Mouse (Mus musculus) limb, embryonic 11.5 days (tissue): ENCODE data around the gene Samd4. TPM values are rescaled to one million over a fixed set of nuclear protein-coding genes. Genes with fewer than 3 reads are reported as not detected.
A peak's percentile ranks its signal among the peaks of the same experiment; 100 is the strongest.

ENCODE experiments used
- ATAC-seq: fragments of 200-750 bp; cut with Nextera tagmentation; 2 replicates; pipeline ENCODE4 v1.8.0; 2017; ENCODE audit warnings: low read depth; ENCODE audit not compliant: insufficient number of reproducible peaks, low FRiP score, low TSS enrichment
- DNase-seq: peaks from one replicate; pipeline ENCODE4 v3.0.0-alpha.2; 2015; ENCODE audit warnings: low spot score
- H3K27ac ChIP-seq: fragments of 300-500 bp; sonication (generic); replicated peaks from 2 replicates; pipeline ENCODE4 v1.5.1; 2014; ENCODE audit warnings: low read depth, mild to moderate bottlenecking, low read length
- H3K27me3 ChIP-seq: fragments of 300-500 bp; sonication (generic); 2 replicates; pipeline ENCODE4 v1.6.1; 2014; ENCODE audit warnings: mild to moderate bottlenecking, low read length, mixed read lengths; ENCODE audit not compliant: control insufficient read depth, insufficient read depth
- H3K36me3 ChIP-seq: fragments of 300-500 bp; sonication (generic); 2 replicates; pipeline ENCODE4 v1.6.1; 2014; ENCODE audit warnings: mild to moderate bottlenecking, low read length, moderate library complexity, mixed read lengths; ENCODE audit not compliant: control insufficient read depth, insufficient read depth
- H3K4me1 ChIP-seq: fragments of 300-500 bp; sonication (generic); 2 replicates; pipeline ENCODE4 v1.6.1; 2014; ENCODE audit warnings: low read length, mixed read lengths; ENCODE audit not compliant: control insufficient read depth, insufficient read depth
- H3K4me2 ChIP-seq: fragments of 300-500 bp; sonication (generic); 2 replicates; pipeline ENCODE4 v1.6.1; 2014; ENCODE audit warnings: low read depth, mild to moderate bottlenecking, moderate library complexity; ENCODE audit not compliant: severe bottlenecking
- H3K4me3 ChIP-seq: fragments of 300-500 bp; sonication (generic); 2 replicates; pipeline ENCODE4 v1.5.1; 2014; ENCODE audit warnings: low read depth, low read length
- H3K9ac ChIP-seq: fragments of 300-500 bp; sonication (generic); 2 replicates; pipeline ENCODE4 v1.6.1; 2014; ENCODE audit warnings: mild to moderate bottlenecking, low read length
- H3K9me3 ChIP-seq: fragments of 300-500 bp; sonication (generic); 2 replicates; pipeline ENCODE4 v1.6.1; 2016; ENCODE audit warnings: low read length; ENCODE audit not compliant: control insufficient read depth
- WGBS: fragments of 180-500 bp; shearing (Covaris S2); extraction: QIAGEN DNeasy Blood & Tissue Kit; methylation state at CpG from one replicate; pipeline ENCODE4 v1.1.7; 2014; 5-methylcytosine and 5-hydroxymethylcytosine counted together
- polyA plus RNA-seq: library from polyadenylated mRNA; unstranded; fragments of >200 nt; fragmentation: Nextera tagmentation; extraction: Ambion mirVana; gene quantifications from 2 replicates; pipeline ENCODE4 v1.2.1, GENCODE M21; 2014

The Samd4 gene
- polyA plus RNA-seq, 1 experiment from 2014 or later = 3.0 TPM

- DNase-seq (peak; percentile 69), ATAC-seq (peak; percentile 17; the same call in 1 of the 2 replicates)
- Histone ChIP-seq H3K4me1 (peaks cover 14% of the 10 kb centered on the region; the same call in 1 of the 2 replicates), H3K36me3 (no peaks in the 10 kb centered on the region), H3K4me2 (peak overlapping the region; percentile 98), H3K9ac (peak overlapping the region; percentile 74), H3K27ac (peak overlapping the region; percentile 47; the same call in 1 of the 2 replicates), H3K4me3 (peak overlapping the region; percentile 67), H3K9me3 (no peaks in the 10 kb centered on the region), H3K27me3 (no peaks in the 10 kb centered on the region)
- WGBS = 2% methylated on average over 40 of the region's 40 CpGs
Observed at GRCm38 (mm10) chr14:46881581-46882430, 848 bp upstream of the Samd4 start.

DNA sequence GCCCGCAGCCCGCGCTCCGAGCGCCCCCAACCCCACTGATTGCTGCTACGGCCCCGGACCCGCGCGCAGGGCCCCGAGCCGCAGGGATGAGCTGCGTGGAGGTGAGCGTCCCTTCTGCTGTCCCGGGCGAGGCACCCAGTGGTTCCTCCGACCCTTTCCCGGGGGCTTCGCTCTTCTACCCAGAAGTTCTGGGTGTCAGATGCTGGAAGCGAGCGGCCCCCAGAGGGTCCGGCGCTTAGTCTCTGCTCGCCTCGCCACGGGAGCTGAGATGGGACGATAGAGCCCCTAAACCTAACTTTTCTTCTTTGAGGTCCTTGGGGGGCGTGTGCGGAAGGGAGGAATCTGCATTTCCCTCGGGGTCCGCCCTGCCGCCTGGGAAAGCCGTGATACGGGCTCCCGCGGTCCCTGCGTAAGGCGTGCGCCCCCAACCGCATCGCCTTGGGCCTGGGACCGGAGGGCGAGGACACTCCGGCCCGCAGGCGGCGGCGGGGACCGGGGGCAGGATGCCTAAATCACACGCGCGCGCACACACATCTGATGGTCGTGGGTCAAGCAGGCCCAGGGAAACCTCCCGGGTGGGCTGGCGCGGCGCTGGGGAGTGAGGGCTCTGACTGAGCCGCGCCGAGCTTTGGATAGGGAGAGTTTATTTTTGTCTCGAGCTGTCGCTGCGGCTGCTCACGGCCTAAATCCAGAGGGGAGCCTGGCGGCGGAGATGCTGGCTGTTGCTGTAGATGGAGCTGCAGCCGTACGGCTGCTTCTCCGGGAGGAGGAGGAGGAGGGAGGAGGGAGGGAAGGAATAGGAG lies 615 bp downstream of the Samd4 start:
- H3K9me3 ChIP-seq = no peaks in the 10 kb centered on the region
- H3K4me1 ChIP-seq = peaks cover 14% of the 10 kb centered on the region; the same call in 1 of the 2 replicates
- H3K9ac ChIP-seq = peak overlapping the region; percentile 74
- DNase-seq (peak; percentile 78), ATAC-seq (peak; percentile 13)
- no peaks in the 10 kb centered on the region for H3K27me3 ChIP-seq
- peak overlapping the region; percentile 98 for H3K4me2 ChIP-seq
- H3K4me3 ChIP-seq = peak overlapping the region; percentile 67
- WGBS = under 1% methylated on average over 66 of the region's 70 CpGs
- H3K27ac ChIP-seq = peak overlapping the region; percentile 79; the same call in 1 of the 2 replicates
- H3K36me3 ChIP-seq = no peaks in the 10 kb centered on the region

- H3K4me2 ChIP-seq = peak overlapping the region; percentile 98
- peak overlapping the region; percentile 67 for H3K4me3 ChIP-seq
- peak overlapping the region; percentile 72; the same call in 1 of the 2 replicates for H3K27ac ChIP-seq
- H3K9ac ChIP-seq = peak overlapping the region; percentile 71
- H3K4me1 ChIP-seq = peaks cover 14% of the 10 kb centered on the region; the same call in 1 of the 2 replicates
- no peaks in the 10 kb centered on the region for H3K36me3 ChIP-seq
- peak; percentile 78 for DNase-seq
- no peaks in the 10 kb centered on the region for H3K9me3 ChIP-seq
- under 1% methylated on average over 29 of the region's 29 CpGs for WGBS
- H3K27me3 ChIP-seq = no peaks in the 10 kb centered on the region
- ATAC-seq = no peak
Observed at GRCm38 (mm10) chr14:46883871-46884441, 1.3 kb downstream of the Samd4 start.

DNA sequence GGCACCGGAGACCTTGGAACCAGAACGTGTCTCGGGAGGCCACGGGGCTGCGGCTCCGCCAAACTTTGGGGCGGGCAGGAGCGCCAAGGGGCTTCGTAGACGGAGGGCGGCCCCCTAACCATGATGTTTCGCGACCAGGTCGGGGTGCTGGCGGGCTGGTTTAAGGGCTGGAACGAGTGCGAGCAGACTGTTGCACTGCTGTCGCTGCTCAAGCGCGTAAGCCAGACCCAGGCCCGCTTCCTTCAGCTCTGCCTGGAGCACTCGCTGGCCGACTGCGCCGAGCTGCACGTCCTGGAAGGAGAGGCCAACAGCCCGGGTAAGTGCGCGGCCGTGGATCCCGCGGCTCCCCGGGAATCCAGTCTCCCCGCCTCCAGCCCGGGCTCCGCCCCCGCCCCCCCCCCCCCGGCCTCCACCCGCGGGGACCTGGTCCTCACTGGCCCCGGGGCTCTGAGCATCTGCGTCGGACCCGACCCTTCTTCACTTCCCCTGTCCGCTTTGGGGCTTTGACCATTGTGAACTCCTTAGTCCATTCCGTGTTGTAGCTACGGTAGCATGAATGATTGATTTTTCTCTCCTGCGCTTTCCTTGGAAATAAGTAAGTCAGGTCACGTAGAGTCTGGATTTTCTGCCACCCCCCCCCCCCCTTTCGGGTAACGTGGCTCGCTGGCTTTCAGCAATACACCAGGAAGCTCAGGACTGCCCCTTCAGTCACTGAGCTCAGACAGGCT lies 2.2 kb downstream of the Samd4 start:
- Histone ChIP-seq H3K27ac (peak overlapping the region; percentile 65), H3K4me1 (peaks cover 14% of the 10 kb centered on the region; the same call in 1 of the 2 replicates), H3K36me3 (no peaks in the 10 kb centered on the region), H3K27me3 (no peaks in the 10 kb centered on the region), H3K9ac (peak overlapping the region; percentile 71), H3K4me3 (peak overlapping the region; percentile 67), H3K9me3 (no peaks in the 10 kb centered on the region), H3K4me2 (peak overlapping the region; percentile 98)
- ATAC-seq (peak; percentile 44; the same call in 1 of the 2 replicates), DNase-seq (peak; percentile 80)
- 0% methylated on average over 45 of the region's 52 CpGs for WGBS

- WGBS = 1% methylated on average over 7 of the region's 7 CpGs
- ATAC-seq (no peak), DNase-seq (no peak)
- H3K36me3 ChIP-seq = no peaks in the 10 kb centered on the region
- H3K4me3 ChIP-seq = peak overlapping the region; percentile 67
- no peak overlapping the region for H3K9ac ChIP-seq
- H3K27ac ChIP-seq = no peak overlapping the region
- no peaks in the 10 kb centered on the region for H3K27me3 ChIP-seq
- H3K9me3 ChIP-seq = no peaks in the 10 kb centered on the region
- H3K4me2 ChIP-seq = peak overlapping the region; percentile 98
- H3K4me1 ChIP-seq = peaks cover 14% of the 10 kb centered on the region; the same call in 1 of the 2 replicates
Observed at GRCm38 (mm10) chr14:46885429-46885755, 2.7 kb downstream of the Samd4 start.

GRCm38 (mm10) chr14:46885891-46886301 lies 3.2 kb downstream of the Samd4 start:
- H3K4me3 ChIP-seq = peak overlapping the region; percentile 67
- no peaks in the 10 kb centered on the region for H3K27me3 ChIP-seq
- peaks cover 14% of the 10 kb centered on the region; the same call in 1 of the 2 replicates for H3K4me1 ChIP-seq
- no peak overlapping the region for H3K27ac ChIP-seq
- peak overlapping the region; percentile 98 for H3K4me2 ChIP-seq
- ATAC-seq (no peak), DNase-seq (peak; percentile 45)
- H3K36me3 ChIP-seq = no peaks in the 10 kb centered on the region
- H3K9me3 ChIP-seq = no peaks in the 10 kb centered on the region
- H3K9ac ChIP-seq = no peak overlapping the region
- 34% methylated on average over 5 of the region's 5 CpGs for WGBS

GRCm38 (mm10) chr14:46889096-46889495 lies 6.4 kb downstream of the Samd4 start:
- Histone ChIP-seq H3K4me3 (no peak overlapping the region), H3K9me3 (no peaks in the 10 kb centered on the region), H3K4me1 (peaks cover 3% of the 10 kb centered on the region; the same call in 1 of the 2 replicates), H3K9ac (no peak overlapping the region), H3K27ac (no peak overlapping the region), H3K4me2 (no peak overlapping the region), H3K36me3 (no peaks in the 10 kb centered on the region), H3K27me3 (no peaks in the 10 kb centered on the region)
- ATAC-seq = no peak
- DNase-seq = no peak
- WGBS = 93% methylated on average over 4 of the region's 4 CpGs
